Mouse (Mus musculus) heart, postnatal 0 days (tissue): ENCODE data around the gene Sap18b. TPM values are rescaled to one million over a fixed set of nuclear protein-coding genes. Genes with fewer than 3 reads are reported as not detected.

ENCODE experiments used
- ATAC-seq: fragments of 200-750 bp; cut with Nextera tagmentation; 2 replicates; pipeline ENCODE4 v1.8.0; 2017; ENCODE audit warnings: low read depth, moderate number of reproducible peaks, moderate library complexity; ENCODE audit not compliant: insufficient read depth
- DNase-seq: peaks from one replicate; pipeline ENCODE4 v3.0.0-alpha.2; 2016; ENCODE audit warnings: low spot score
- H3K27ac ChIP-seq: fragments of 300-500 bp; sonication (generic); 2 replicates; pipeline ENCODE4 v1.5.1; 2014; ENCODE audit warnings: low read depth, mild to moderate bottlenecking
- H3K27me3 ChIP-seq: fragments of 300-500 bp; sonication (generic); 2 replicates; pipeline ENCODE4 v1.6.1; 2014; ENCODE audit warnings: low read length, mixed read lengths; ENCODE audit not compliant: control insufficient read depth, insufficient read depth
- H3K36me3 ChIP-seq: fragments of 300-500 bp; sonication (generic); replicated peaks from 2 replicates; pipeline ENCODE4 v1.6.1; 2014; ENCODE audit warnings: low read length, mixed read lengths; ENCODE audit not compliant: control insufficient read depth, insufficient read depth
- H3K4me1 ChIP-seq: fragments of 300-500 bp; sonication (generic); 2 replicates; pipeline ENCODE4 v1.6.1; 2014; ENCODE audit warnings: antibody characterized with exemption; ENCODE audit not compliant: control insufficient read depth, insufficient read depth
- H3K4me2 ChIP-seq: fragments of 300-500 bp; sonication (generic); 2 replicates; pipeline ENCODE4 v1.6.1; 2014; ENCODE audit warnings: low read depth, mild to moderate bottlenecking, low read length, moderate library complexity
- H3K4me3 ChIP-seq: fragments of 300-500 bp; sonication (generic); 2 replicates; pipeline ENCODE4 v1.5.1; 2014; ENCODE audit warnings: low read depth, low read length
- H3K9ac ChIP-seq: fragments of 300-500 bp; sonication (generic); replicated peaks from 2 replicates; pipeline ENCODE4 v1.6.1; 2014; ENCODE audit warnings: low read depth, low read length, mixed read lengths
- H3K9me3 ChIP-seq: fragments of 300-500 bp; sonication (generic); replicated peaks from 2 replicates; pipeline ENCODE4 v1.6.1; 2016; ENCODE audit warnings: low read length; ENCODE audit not compliant: control insufficient read depth
- CTCF ChIP-seq: IDR thresholded peaks from 2 replicates; pipeline ENCODE4 v1.5.1; 2016; ENCODE audit warnings: antibody characterized with exemption, control low read depth, low read depth
- EP300 ChIP-seq: IDR thresholded peaks from 2 replicates; pipeline ENCODE4 v1.6.1; 2016; ENCODE audit warnings: antibody characterized with exemption, low read depth
- WGBS: fragments of 180-500 bp; shearing (Covaris S2); extraction: QIAGEN DNeasy Blood & Tissue Kit; methylation state at CpG from one replicate; pipeline ENCODE4 v1.1.7; 2014; 5-methylcytosine and 5-hydroxymethylcytosine counted together
- polyA plus RNA-seq: library from polyadenylated mRNA; unstranded; fragments of >200 nt; fragmentation: Nextera tagmentation; extraction: Ambion mirVana; gene quantifications from 2 replicates; pipeline ENCODE4 v1.2.1, GENCODE M21; 2015
- total RNA-seq: library from RNA; depleted of rRNA; stranded (reverse); fragments of >200 nt; gene quantifications from 2 replicates; pipeline ENCODE4 v1.2.3, GENCODE M21; 2014; ENCODE audit warnings: low replicate concordance

Sap18b gene
- total and polyA plus RNA-seq, 2 experiments from 2014 or later = 65.9 to 283 TPM

DNA sequence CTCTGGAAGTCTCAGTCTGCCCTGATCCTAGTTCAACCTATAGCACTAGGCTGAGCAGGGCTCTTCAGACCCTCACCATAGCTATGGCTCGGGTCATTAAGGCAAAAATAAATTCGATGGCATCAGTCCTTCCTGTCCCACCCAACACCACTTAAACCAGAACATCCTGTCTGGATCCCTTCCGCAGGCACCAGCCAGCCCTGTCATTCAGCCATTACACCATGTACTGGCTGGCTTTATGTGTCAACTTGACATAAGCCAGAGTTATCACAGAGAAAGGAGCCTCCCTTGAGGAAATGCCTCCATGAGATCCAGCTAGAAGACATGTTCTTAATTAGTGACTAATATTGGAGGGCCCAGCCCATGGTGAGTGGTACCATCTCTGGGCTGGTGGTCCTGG, 2.4 kb upstream of the Sap18b start:
- Histone ChIP-seq H3K4me2 (no peak overlapping the region), H3K27ac (peak overlapping the region; percentile 38), H3K9ac (no peak overlapping the region), H3K4me1 (peaks cover 12% of the 10 kb centered on the region), H3K36me3 (no peaks in the 10 kb centered on the region), H3K4me3 (no peak overlapping the region), H3K27me3 (no peaks in the 10 kb centered on the region), H3K9me3 (no peaks in the 10 kb centered on the region)
- ATAC-seq = peak; percentile 82
- DNase-seq = peak; percentile 43
- no peak for TF ChIP-seq EP300
- TF ChIP-seq CTCF = no peak
- 14% methylated on average over 3 of the region's 3 CpGs for WGBS

DNA sequence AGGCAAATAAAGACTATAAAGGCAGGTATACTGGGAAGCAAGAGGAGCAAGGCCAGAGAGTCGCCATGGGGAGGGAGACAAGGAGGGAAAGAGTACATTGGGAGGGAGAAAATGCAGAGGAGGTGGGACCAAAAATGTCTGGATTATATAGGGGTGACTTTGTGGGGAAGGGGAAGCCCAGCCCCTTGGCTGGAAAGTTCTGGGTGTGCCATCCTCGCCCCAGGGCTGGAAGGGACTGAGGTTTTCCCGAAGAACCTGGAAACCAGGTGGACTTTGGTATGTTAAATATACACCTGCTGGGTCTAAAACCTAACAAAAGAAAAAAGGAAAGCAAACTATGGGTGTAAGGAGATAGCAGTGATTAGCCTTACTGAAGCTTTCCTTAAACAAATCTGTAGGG, 5.0 kb downstream of the Sap18b start:
- WGBS = 78% methylated on average over 3 of the region's 3 CpGs
- H3K9me3 ChIP-seq = no peaks in the 10 kb centered on the region

DNA sequence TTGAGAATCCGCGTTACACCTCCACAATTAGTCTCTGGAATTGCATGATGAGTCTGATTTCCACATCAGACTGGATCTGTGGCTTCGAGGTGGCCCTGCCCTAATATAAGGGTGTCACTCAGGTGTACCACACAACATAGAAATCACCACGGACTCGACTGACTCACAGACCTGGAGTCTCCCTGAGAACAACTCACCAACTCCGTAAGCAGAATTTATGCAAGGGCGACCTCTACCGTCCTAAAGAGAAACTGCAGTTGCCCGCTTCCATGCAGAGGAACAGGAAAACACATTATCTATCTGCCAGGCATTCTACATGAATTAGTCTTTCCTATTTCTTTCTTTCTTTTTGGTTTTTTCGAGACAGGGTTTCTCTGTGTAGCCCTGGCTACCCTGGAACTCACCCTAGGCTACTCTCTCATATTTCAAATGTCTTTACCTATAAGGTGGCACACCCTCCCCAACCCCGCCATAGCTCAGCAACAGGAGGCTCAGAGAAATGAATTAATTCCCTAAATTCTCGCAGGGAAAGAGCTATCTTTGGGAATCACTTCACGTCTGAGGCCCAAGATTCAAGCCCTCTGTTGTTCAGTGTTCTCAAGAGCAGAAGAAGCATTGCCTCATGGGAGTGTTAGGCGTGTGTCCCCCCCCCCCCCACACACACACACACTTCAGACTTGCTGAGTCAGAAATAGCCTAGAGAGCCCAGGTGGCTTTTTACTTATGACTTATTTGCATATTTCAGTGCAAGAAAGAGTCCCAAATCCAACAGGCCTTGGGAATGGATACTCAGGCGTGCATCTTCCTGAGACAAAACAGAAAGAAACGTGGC, 7.7 kb downstream of the Sap18b start:
- ATAC-seq (peak; percentile 72), DNase-seq (peak; percentile 81)
- Histone ChIP-seq H3K36me3 (peaks cover 10% of the 10 kb centered on the region; the same call in 1 of the 2 replicates), H3K4me1 (peaks cover 18% of the 10 kb centered on the region), H3K27me3 (no peaks in the 10 kb centered on the region), H3K4me3 (peak overlapping the region; percentile 28), H3K27ac (no peak overlapping the region), H3K4me2 (peak overlapping the region; percentile 51), H3K9me3 (no peaks in the 10 kb centered on the region), H3K9ac (peak overlapping the region; percentile 0; the same call in 1 of the 2 replicates)
- TF ChIP-seq EP300 = no peak
- peak; percentile 95 for TF ChIP-seq CTCF
- 18% methylated on average over 16 of the region's 16 CpGs for WGBS

More for the DNA sequence above, 5.0 kb downstream of the Sap18b start:
- no peak overlapping the region for H3K27ac ChIP-seq
- no peak overlapping the region for H3K4me3 ChIP-seq
- ATAC-seq (no peak), DNase-seq (no peak)
- TF ChIP-seq EP300 = no peak
- no peak for TF ChIP-seq CTCF
- H3K4me2 ChIP-seq = no peak overlapping the region
- H3K36me3 ChIP-seq = no peaks in the 10 kb centered on the region
- H3K27me3 ChIP-seq = no peaks in the 10 kb centered on the region
- H3K9ac ChIP-seq = no peak overlapping the region
- peaks cover 18% of the 10 kb centered on the region for H3K4me1 ChIP-seq

DNA sequence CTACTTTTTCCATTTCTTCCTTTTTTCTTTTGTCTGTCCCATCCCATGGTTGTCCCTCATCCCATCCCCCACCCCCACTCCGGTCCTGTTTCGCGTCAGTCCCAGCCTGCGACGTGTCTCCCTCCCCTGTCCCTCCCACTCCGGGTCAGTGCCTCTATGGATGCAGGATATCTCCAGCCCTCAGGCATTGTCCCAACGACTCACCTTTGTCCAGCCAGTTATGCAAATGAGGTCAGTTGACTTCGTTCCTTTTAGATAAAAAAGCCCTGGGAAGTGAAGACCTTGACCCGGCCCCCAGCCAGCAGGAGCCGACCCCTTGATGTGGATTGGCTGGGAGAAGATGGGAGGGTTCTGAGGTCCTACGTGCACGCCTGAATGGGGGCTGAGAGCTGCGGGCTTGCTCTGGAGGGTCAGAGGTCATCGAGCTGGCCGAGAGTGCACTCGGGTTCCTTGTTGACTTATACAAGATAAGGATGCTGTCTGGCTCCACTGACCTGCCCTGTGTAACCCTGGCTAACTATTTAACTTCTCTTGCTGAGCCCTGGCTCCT, 8.4 kb downstream of the Sap18b start:
- DNase-seq = no peak
- peaks cover 10% of the 10 kb centered on the region; the same call in 1 of the 2 replicates for H3K36me3 ChIP-seq
- TF ChIP-seq EP300 (no peak), CTCF (no peak)
- ATAC-seq = peak; percentile 39
- H3K9me3 ChIP-seq = no peaks in the 10 kb centered on the region
- peaks cover 13% of the 10 kb centered on the region; the same call in 1 of the 2 replicates for H3K4me1 ChIP-seq
- no peak overlapping the region for H3K27ac ChIP-seq
- H3K27me3 ChIP-seq = no peaks in the 10 kb centered on the region
- H3K9ac ChIP-seq = 0 out of 2 replicates have a peak overlapping the region, but pooled peaks have one; percentile 0
- 2% methylated on average over 16 of the region's 16 CpGs for WGBS
- H3K4me2 ChIP-seq = peak overlapping the region; percentile 51
- H3K4me3 ChIP-seq = peak overlapping the region; percentile 28

GRCm38 (mm10) chr8:95835891-95836290, 10.7 kb downstream of the Sap18b start:
- ATAC-seq = no peak
- no peak overlapping the region for H3K9ac ChIP-seq
- no peak overlapping the region for H3K27ac ChIP-seq
- TF ChIP-seq CTCF (no peak), EP300 (no peak)
- no peaks in the 10 kb centered on the region for H3K27me3 ChIP-seq
- DNase-seq = no peak
- WGBS = 77% methylated on average over 4 of the region's 4 CpGs
- H3K4me3 ChIP-seq = no peak overlapping the region
- H3K9me3 ChIP-seq = no peaks in the 10 kb centered on the region
- no peak overlapping the region for H3K4me2 ChIP-seq
- peaks cover 20% of the 10 kb centered on the region for H3K36me3 ChIP-seq
- peaks cover 13% of the 10 kb centered on the region; the same call in 1 of the 2 replicates for H3K4me1 ChIP-seq
